Mouse (Mus musculus) frontal cortex, postnatal 25 days (tissue): ENCODE measurements around the gene Anp32a.

Experiments
- DNase-seq, 2 experiments: peaks; one replicate each; pipeline ENCODE4 v3.0.0; 2022; ENCODE audit warnings: low spot score in 2 of 2

The Anp32a gene

DNA sequence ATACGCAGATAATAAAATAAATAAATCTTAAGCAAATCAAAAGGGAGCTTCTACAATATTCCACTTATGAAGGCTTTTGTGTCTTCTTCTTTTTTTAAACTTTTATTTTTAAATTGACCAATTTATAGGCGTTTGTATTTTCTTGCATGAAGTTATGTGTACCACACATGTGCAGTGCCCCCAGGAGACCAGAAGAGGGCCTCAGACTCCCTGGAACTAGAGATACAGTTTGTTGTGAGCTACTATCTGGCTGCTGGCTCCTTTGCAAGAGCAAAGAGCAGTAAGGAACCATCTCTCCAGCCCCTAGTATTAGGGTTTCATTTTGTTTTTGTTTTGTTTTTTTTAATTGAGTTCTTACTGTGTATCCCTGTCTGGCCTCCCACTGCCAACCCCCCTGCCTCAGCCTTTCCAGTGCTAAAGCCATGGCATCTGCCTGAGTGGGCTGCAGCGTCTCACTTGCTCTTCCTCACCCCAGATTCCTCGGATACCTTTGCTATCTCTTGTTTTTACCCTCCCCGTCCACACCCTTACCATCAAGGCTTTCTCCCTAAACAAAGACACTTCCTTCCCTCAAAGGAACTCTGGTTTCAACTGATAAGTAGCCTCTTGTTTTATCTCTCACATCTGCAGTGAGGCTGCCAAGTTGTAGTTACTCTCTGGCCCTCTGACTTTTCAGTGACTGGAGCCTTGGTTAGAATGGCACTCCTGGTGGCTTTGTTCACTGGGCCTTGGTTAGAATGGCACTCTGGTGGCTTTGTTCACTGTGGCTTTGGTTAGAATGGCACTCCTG is 66.5 kb downstream of the Anp32a start:
- DNase-seq: no peak

DNA sequence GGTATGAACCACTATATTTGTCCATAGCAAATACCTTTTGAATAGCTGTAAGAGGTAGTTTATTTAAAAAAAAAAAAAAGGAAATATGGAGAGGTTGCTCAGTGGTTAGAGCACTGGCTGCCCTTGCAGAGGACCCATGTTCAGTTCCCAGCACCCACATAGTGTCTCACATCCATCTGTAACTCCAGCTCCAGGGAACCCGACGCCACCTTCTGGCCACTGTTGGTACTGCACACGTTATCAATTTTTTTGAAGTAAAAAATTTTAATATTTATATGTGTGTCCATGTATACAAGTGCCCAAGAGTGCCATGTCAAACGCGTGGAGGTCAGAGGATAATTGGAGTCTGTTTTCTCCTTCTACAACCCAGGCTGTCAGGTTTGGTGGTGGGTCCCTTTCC is 77.6 kb downstream of the Anp32a start:
- DNase-seq: no peak

DNA sequence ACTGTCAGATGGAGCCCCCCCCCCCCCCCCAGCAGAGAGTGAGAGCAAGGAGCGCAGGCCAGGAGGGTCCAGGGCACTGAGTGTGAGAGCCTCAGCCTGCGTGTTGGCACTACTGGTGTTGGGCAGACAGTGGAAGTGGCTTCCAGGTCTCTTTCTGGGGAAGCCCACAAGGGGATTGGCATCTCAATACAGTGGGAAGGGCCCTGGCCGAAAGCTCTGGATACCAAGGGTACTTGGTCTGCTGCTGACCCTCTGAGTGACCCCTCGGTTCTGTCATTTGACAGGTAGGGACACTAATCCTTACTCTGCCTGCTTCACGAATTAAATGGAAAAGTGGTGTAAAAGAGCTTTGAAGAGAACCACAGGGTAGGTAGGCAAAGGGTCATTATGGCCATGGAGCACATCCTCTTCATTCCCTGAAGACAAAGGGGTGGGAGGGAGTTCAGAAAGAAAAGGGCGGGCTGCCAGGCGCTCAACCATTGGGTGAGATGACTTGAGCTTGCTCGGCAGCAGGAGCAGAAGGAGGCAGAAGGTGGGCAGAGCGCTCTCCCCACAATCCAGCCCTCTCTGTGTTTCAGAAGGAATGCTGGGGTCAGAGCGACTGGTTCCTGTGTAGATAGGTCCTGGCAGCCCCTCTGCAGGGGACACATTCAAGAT is 79.3 kb downstream of the Anp32a start:
- DNase-seq: no peak

DNA sequence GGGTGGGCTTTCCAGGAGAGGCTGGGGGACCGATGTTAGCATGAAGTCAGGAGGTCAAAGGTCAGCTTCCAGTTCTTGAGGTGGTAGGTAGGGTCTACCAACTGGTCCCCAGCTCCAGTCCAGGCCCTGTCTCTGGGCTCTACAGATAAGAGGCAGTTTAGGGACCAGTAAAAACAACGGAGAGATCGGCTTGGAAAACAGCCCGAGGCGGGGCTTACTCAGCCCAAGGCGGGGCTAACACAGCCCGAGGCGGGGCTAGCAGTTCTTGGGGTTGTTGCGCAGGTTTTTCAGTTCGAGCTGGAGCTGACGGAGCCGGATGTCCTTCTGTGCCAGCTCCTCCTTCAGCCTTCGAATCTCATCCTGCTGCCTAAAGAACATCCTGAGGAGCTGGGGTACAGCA is 79.9 kb downstream of the Anp32a start:
- no peak for DNase-seq

DNA sequence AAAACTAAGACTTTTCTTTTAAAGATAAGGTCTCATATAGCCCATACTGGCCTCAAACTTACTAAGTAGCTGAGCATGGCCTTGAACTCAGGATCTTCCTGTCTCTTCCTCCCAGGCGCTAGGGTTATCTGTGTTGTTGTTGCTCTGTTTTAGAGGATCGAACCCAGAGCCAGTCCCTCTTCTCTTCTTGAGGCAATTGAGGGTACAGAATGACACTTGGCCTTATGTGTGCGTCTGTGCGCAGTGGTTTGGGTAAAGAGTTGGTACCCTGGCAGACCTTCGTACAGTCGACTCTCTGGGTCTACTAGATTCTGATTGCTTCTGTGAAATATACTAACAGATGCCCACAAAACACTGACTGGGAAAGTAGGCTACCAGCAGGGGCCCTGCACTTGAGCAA is 80.8 kb downstream of the Anp32a start:
- DNase-seq: no peak

DNA sequence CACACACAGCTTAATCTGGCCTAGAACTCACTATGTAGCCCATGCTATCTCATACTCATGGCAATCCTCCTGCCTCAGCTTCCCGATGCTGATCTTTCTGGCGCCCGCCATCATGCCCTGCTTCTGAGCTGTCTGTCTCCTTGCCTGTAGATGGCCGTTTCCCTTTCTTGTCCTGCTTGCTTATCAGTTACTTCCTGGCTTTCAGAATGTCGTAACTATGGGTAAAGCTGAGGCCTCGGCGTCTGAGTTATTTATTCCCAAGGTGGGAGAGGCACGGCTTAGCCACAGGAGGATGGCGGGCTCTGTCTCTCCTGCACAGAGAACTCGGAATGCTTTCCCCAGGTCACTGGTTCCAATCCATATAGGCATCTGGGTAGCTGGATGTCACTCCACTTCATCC is 81.8 kb downstream of the Anp32a start:
- no peak for DNase-seq

DNA sequence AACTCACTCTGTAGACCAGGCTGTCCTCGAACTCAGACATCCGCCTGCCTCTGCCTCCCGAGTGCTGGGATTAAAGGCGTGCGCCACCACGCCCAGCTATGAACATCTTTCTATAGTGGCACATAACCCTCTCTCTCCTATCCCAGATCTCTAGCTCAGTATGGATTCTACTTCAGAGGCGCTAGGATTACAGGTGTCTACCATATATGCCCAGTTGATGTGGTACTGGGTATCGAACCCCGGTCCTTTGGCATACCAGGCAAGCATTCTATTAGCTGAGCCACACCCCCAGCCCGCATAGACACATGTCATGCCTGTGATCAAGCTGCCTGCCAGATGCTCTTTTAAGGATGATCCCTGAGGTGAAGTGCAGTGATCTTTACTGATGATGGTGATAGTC is 82.8 kb downstream of the Anp32a start:
- DNase-seq: no peak

DNA sequence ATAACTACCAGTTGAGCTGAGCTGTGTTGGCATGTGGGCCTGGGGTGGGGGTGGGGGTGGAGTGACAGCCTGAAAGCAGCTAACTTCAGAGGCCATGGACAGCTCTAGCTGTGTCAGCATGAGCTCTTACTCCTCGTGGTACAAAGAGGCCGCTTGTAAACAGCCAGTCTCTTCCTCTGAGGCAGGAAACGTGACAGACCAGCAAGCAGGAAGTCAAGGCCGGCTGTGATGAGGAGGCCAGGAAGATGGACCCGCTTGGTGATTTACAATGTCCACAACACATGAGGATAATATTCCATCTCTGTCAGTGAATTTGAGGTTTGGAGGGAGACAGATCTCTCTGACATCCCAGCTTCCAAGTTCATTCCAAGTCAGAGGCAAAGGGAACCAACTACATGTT is 84.2 kb downstream of the Anp32a start:
- no peak for DNase-seq

DNA sequence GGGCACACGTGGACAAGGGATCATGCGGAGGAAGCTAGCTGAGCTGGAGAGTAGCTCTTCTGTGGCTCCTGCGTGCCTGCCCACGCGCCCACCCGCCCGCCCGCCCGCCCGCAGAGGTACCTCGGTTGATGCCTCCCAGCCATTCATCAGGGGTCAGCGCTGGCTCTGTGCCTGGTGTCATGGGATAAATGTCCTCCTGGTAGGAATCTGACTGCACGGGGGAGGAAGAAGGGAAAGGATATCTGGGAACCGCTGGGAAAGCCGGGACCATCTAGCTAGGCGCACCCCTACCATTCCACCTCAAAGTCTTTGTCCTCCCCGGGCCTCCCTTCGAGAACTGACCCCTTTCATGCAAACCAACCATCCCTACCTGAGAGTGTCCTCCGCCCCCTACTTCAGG is 84.9 kb downstream of the Anp32a start:
- no peak for DNase-seq

DNA sequence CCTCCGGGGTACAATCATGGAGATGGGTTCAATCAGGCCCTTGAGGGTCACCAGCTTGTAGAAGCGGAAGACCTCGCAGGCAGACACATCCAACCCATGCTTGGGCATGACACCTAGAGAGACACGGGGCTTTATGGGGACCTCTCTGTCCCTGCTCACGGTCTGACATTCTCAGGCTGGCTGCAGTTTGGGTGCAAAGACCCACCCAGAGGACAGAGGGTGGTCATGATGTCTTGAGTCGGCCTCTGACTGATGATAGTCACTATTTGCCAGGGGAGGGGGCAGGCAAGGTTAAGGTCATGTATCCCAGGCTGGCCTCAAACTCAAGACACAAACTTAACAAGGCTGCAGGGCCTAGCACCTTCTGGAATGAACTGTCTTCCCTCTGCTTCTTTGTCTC is 85.4 kb downstream of the Anp32a start:
- no peak for DNase-seq

DNA sequence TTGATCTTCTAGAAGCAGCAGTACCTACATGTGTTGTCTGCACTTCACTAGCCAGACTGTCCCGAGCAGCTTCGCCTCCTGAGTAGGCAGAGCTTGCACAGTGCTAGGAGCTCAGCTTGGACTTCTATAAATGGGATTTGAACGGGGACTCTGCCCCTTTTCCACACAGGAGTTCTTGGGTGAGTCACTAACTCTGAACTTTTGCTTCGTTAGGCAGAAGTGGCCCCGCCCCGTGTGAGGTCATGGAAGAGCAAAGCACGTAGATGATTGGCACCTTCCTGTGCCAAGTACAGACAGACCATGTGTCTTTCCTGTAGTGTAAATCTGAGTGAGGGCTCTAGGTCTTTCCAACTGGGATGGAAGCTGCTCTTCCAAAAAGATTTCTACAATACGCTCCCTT is 85.9 kb downstream of the Anp32a start:
- no peak for DNase-seq
